Mouse (Mus musculus) kidney, adult 2 months (tissue): ENCODE results near the gene Olfr1441. TPM values are rescaled to one million over a fixed set of nuclear protein-coding genes. Genes with fewer than 3 reads are reported as not detected.

Experiments used
- DNase-seq: peaks from one replicate; pipeline ENCODE4 v3.0.0; 2021
- H3K27ac ChIP-seq: fragments of 200-500 bp; 2 replicates; pipeline ENCODE4 v1.5.1; 2012; ENCODE audit warnings: low read depth, low read length, control low read depth, inconsistent platforms; ENCODE audit not compliant: insufficient read depth
- H3K27me3 ChIP-seq: fragments of 200-500 bp; replicated peaks from 2 replicates; pipeline ENCODE4 v1.6.1; 2012; ENCODE audit warnings: mild to moderate bottlenecking, moderate library complexity, low read length, inconsistent platforms; ENCODE audit not compliant: control insufficient read depth, insufficient read depth
- H3K36me3 ChIP-seq: fragments of 200-500 bp; 2 replicates; pipeline ENCODE4 v1.6.1; 2012; ENCODE audit warnings: mild to moderate bottlenecking, moderate library complexity, low read length, inconsistent platforms; ENCODE audit not compliant: control insufficient read depth, insufficient read depth
- H3K4me1 ChIP-seq: fragments of 200-500 bp; 2 replicates; pipeline ENCODE4 v1.6.1; 2011; ENCODE audit warnings: low read length; ENCODE audit not compliant: control insufficient read depth, insufficient read depth
- H3K4me3 ChIP-seq: fragments of 200-500 bp; 2 replicates; pipeline ENCODE4 v1.5.1; 2011; ENCODE audit warnings: mild to moderate bottlenecking, low read depth, low read length, control low read depth; ENCODE audit not compliant: insufficient read depth
- CTCF ChIP-seq: fragments of 200-500 bp; conservative IDR thresholded peaks from 2 replicates; pipeline ENCODE4 v1.5.1; 2011; ENCODE audit warnings: low read depth, mild to moderate bottlenecking, control low read depth, low read length, moderate library complexity, mixed read lengths; ENCODE audit not compliant: insufficient read depth, insufficient read length
- POLR2A ChIP-seq: fragments of 200-500 bp; IDR thresholded peaks from one replicate; pipeline ENCODE4 v1.6.1; 2011; ENCODE audit warnings: low read depth, low read length, control low read depth
- WGBS: fragments of 180-500 bp; shearing (Covaris S2); methylation state at CpG from one replicate; pipeline ENCODE4 v1.1.7; 2018; 5-methylcytosine and 5-hydroxymethylcytosine counted together
- polyA plus RNA-seq: library from polyadenylated mRNA; depleted of rRNA; stranded (reverse); fragments of >200 nt; gene quantifications from 2 replicates; pipeline ENCODE4 v1.2.3, GENCODE M21; 2012

Gene Olfr1441
- polyA plus RNA-seq, 1 experiment: not detected

- DNase-seq: no peak
- Histone ChIP-seq H3K4me1 (no peaks in the 10 kb centered on the region), H3K27me3 (no peaks in the 10 kb centered on the region), H3K36me3 (no peaks in the 10 kb centered on the region), H3K27ac (no peak overlapping the region), H3K4me3 (no peak overlapping the region; the same call in 1 of the 2 replicates)
- no peak for TF ChIP-seq CTCF
- no peak for TF ChIP-seq POLR2A
- WGBS: 75% methylated on average over 7 of the region's 7 CpGs
Observed at GRCm38 (mm10) chr19:12462851-12463721, 45.9 kb downstream of the Olfr1441 start.

GRCm38 (mm10) chr19:12463722-12464035 lies 46.4 kb downstream of the Olfr1441 start:
- 44% methylated on average over 1 of the region's 1 CpGs for WGBS
- H3K27me3 ChIP-seq: no peaks in the 10 kb centered on the region
- no peaks in the 10 kb centered on the region for H3K36me3 ChIP-seq
- no peak overlapping the region for H3K4me3 ChIP-seq
- H3K4me1 ChIP-seq: no peaks in the 10 kb centered on the region
- no peak for DNase-seq
- H3K27ac ChIP-seq: no peak overlapping the region
- TF ChIP-seq POLR2A (no peak), CTCF (no peak)

GRCm38 (mm10) chr19:12464127-12464526 lies 46.9 kb downstream of the Olfr1441 start:
- H3K4me3 ChIP-seq: no peak overlapping the region
- H3K27ac ChIP-seq: no peak overlapping the region
- WGBS: 77% methylated on average over 5 of the region's 5 CpGs
- TF ChIP-seq CTCF (no peak), POLR2A (no peak)
- no peaks in the 10 kb centered on the region for H3K4me1 ChIP-seq
- H3K36me3 ChIP-seq: no peaks in the 10 kb centered on the region
- DNase-seq: no peak
- H3K27me3 ChIP-seq: no peaks in the 10 kb centered on the region

GRCm38 (mm10) chr19:12464674-12465073 lies 47.4 kb downstream of the Olfr1441 start:
- no peak for TF ChIP-seq CTCF
- no peak for TF ChIP-seq POLR2A
- no peak overlapping the region for H3K27ac ChIP-seq
- no peaks in the 10 kb centered on the region for H3K36me3 ChIP-seq
- no peak for DNase-seq
- H3K4me3 ChIP-seq: no peak overlapping the region
- no peaks in the 10 kb centered on the region for H3K4me1 ChIP-seq
- 69% methylated on average over 4 of the region's 4 CpGs for WGBS
- no peaks in the 10 kb centered on the region for H3K27me3 ChIP-seq

- WGBS: 92% methylated on average over 10 of the region's 10 CpGs
- Histone ChIP-seq H3K27me3 (no peaks in the 10 kb centered on the region), H3K27ac (no peak overlapping the region), H3K36me3 (no peaks in the 10 kb centered on the region), H3K4me1 (no peaks in the 10 kb centered on the region), H3K4me3 (no peak overlapping the region)
- no peak for DNase-seq
- TF ChIP-seq POLR2A (no peak), CTCF (no peak)
Observed at GRCm38 (mm10) chr19:12465530-12466144, 48.4 kb downstream of the Olfr1441 start.

GRCm38 (mm10) chr19:12466204-12466603 lies 49.0 kb downstream of the Olfr1441 start:
- no peaks in the 10 kb centered on the region for H3K36me3 ChIP-seq
- 23% methylated on average over 7 of the region's 7 CpGs for WGBS
- no peaks in the 10 kb centered on the region for H3K4me1 ChIP-seq
- no peak overlapping the region for H3K4me3 ChIP-seq
- TF ChIP-seq POLR2A: no peak
- TF ChIP-seq CTCF: peak; percentile 98
- peak; percentile 85 for DNase-seq
- H3K27ac ChIP-seq: no peak overlapping the region
- H3K27me3 ChIP-seq: no peaks in the 10 kb centered on the region

GRCm38 (mm10) chr19:12467436-12467835 lies 50.2 kb downstream of the Olfr1441 start:
- H3K4me3 ChIP-seq: no peak overlapping the region
- no peaks in the 10 kb centered on the region for H3K4me1 ChIP-seq
- TF ChIP-seq POLR2A (no peak), CTCF (peak; percentile 56)
- H3K27me3 ChIP-seq: no peaks in the 10 kb centered on the region
- DNase-seq: no peak
- 89% methylated on average over 5 of the region's 5 CpGs for WGBS
- H3K27ac ChIP-seq: no peak overlapping the region
- H3K36me3 ChIP-seq: no peaks in the 10 kb centered on the region
